Mouse (Mus musculus) neural tube, embryonic 11.5 days (tissue): ENCODE data around the gene Tnrc6a. TPM values are rescaled to one million over a fixed set of nuclear protein-coding genes. Genes with fewer than 3 reads are reported as not detected.
A peak's percentile ranks its signal among the peaks of the same experiment; 100 is the strongest.

ENCODE experiments used
- ATAC-seq: fragments of 200-750 bp; cut with Nextera tagmentation; 2 replicates; pipeline ENCODE4 v1.8.0; 2017; ENCODE audit warnings: moderate number of reproducible peaks, mild to moderate bottlenecking, moderate TSS enrichment, moderate library complexity; ENCODE audit not compliant: insufficient read depth, low FRiP score, low TSS enrichment
- DNase-seq: peaks from one replicate; pipeline ENCODE4 v3.0.0-alpha.2; 2015; ENCODE audit warnings: low spot score
- H3K27ac ChIP-seq: fragments of 300-500 bp; sonication (generic); 2 replicates; pipeline ENCODE4 v1.5.1; 2014; ENCODE audit warnings: low read depth, mild to moderate bottlenecking, low read length
- H3K27me3 ChIP-seq: fragments of 300-500 bp; sonication (generic); 2 replicates; pipeline ENCODE4 v1.6.1; 2014; ENCODE audit warnings: mild to moderate bottlenecking, low read length, mixed read lengths; ENCODE audit not compliant: control insufficient read depth, insufficient read depth
- H3K36me3 ChIP-seq: fragments of 300-500 bp; sonication (generic); 2 replicates; pipeline ENCODE4 v1.6.1; 2014; ENCODE audit warnings: mild to moderate bottlenecking, low read length, moderate library complexity, mixed read lengths; ENCODE audit not compliant: control insufficient read depth, insufficient read depth
- H3K4me1 ChIP-seq: fragments of 300-500 bp; sonication (generic); 2 replicates; pipeline ENCODE4 v1.6.1; 2014; ENCODE audit warnings: low read length, mixed read lengths; ENCODE audit not compliant: control insufficient read depth, insufficient read depth
- H3K4me2 ChIP-seq: fragments of 300-500 bp; sonication (generic); 2 replicates; pipeline ENCODE4 v1.6.1; 2014; ENCODE audit warnings: low read depth, mild to moderate bottlenecking, moderate library complexity
- H3K4me3 ChIP-seq: fragments of 300-500 bp; sonication (generic); 2 replicates; pipeline ENCODE4 v1.5.1; 2014; ENCODE audit warnings: low read depth, low read length
- H3K9ac ChIP-seq: fragments of 300-500 bp; sonication (generic); 2 replicates; pipeline ENCODE4 v1.6.1; 2014; ENCODE audit warnings: mild to moderate bottlenecking, low read length
- H3K9me3 ChIP-seq: fragments of 300-500 bp; sonication (generic); 2 replicates; pipeline ENCODE4 v1.6.1; 2016; ENCODE audit warnings: low read length; ENCODE audit not compliant: control insufficient read depth
- WGBS: fragments of 180-500 bp; shearing (Covaris S2); extraction: QIAGEN DNeasy Blood & Tissue Kit; methylation state at CpG from one replicate; pipeline ENCODE4 v1.1.7; 2014; 5-methylcytosine and 5-hydroxymethylcytosine counted together
- polyA plus RNA-seq: library from polyadenylated mRNA; unstranded; fragments of >200 nt; fragmentation: Nextera tagmentation; extraction: Ambion mirVana; gene quantifications from 2 replicates; pipeline ENCODE4 v1.2.1, GENCODE M21; 2014

Gene Tnrc6a
- polyA plus RNA-seq, 1 experiment from 2014 or later, result 46.2 TPM

DNA sequence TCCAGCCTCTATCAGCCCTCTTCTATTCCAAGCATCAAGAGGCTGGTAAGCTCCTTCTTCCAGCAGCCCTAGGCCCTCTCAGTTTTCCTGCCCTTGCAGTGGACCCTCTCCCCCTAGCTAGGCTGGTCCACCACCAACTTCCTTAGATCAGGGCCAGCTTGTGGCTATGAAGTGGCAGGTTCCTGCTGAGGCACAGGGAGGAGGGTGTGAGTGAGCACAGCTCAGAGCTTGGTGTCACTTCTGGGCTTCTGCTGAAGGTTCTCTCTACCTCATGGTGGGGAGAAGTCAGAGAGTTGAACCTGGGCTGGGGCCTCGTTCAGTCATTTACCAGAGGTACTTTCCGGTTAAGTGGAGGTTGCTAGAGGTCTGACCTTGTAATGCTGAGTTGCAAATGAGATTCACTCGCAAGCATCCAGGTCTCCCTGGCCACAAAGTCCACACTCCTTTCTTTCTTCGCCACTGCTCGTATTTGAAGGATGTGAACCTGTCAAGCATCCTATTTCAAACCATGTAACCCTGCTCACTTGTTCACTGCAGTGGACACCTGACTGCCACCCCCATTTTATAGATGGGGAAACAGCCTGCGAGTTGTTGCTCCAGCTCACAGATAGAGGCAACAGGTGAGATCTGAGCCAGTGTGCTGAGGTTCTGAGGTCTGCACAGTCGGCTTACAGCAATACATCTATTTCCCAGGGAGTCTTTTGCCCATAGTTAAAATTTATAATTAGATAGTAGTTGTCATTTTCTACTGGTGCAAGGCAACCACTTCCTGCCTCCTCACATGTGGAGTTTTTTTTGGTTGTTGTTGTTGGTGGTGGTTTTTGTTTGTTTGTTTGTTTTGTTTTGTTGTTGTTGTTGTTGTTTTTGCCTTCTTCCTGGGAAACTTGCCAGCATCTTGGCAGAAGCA lies 94.0 kb downstream of the Tnrc6a start:
- H3K27ac ChIP-seq, result no peak overlapping the region
- WGBS, result 77% methylated on average over 7 of the region's 7 CpGs
- H3K4me1 ChIP-seq, result no peaks in the 10 kb centered on the region
- no peak overlapping the region for H3K4me3 ChIP-seq
- ATAC-seq, result no peak
- no peaks in the 10 kb centered on the region for H3K9me3 ChIP-seq
- DNase-seq, result no peak
- no peaks in the 10 kb centered on the region for H3K27me3 ChIP-seq
- H3K9ac ChIP-seq, result no peak overlapping the region
- no peak overlapping the region for H3K4me2 ChIP-seq
- H3K36me3 ChIP-seq, result no peaks in the 10 kb centered on the region

GRCm38 (mm10) chr7:123218620-123219019 lies 94.9 kb downstream of the Tnrc6a start:
- Histone ChIP-seq H3K4me1 (no peaks in the 10 kb centered on the region), H3K4me2 (no peak overlapping the region), H3K4me3 (no peak overlapping the region), H3K9ac (no peak overlapping the region), H3K36me3 (no peaks in the 10 kb centered on the region), H3K9me3 (no peaks in the 10 kb centered on the region), H3K27ac (no peak overlapping the region), H3K27me3 (no peaks in the 10 kb centered on the region)
- ATAC-seq (no peak), DNase-seq (no peak)
- WGBS, result 35% methylated on average over 6 of the region's 6 CpGs

GRCm38 (mm10) chr7:123219781-123220632 lies 96.3 kb downstream of the Tnrc6a start:
- ATAC-seq (no peak), DNase-seq (no peak)
- Histone ChIP-seq H3K9ac (no peak overlapping the region), H3K27ac (no peak overlapping the region), H3K4me1 (no peaks in the 10 kb centered on the region), H3K9me3 (no peaks in the 10 kb centered on the region), H3K36me3 (no peaks in the 10 kb centered on the region), H3K4me3 (no peak overlapping the region), H3K27me3 (no peaks in the 10 kb centered on the region), H3K4me2 (no peak overlapping the region)
- 68% methylated on average over 13 of the region's 13 CpGs for WGBS

DNA sequence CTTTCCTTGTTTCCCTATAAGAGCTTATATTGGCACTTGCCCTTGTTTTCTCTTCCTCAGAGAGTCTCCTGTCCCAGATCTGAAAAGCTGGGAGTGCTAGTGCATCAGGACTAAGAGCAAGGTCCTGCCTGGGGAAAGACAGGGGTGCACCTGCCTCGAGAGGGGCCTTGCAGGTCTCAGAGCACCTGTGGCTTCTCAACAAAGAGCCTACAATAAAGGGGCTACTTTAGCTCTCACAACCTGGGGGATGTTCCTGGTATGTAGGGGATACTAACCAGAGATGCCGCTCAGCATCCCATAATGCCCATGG lies 96.9 kb downstream of the Tnrc6a start:
- H3K4me3 ChIP-seq, result no peak overlapping the region
- no peak for ATAC-seq
- no peaks in the 10 kb centered on the region for H3K36me3 ChIP-seq
- no peak for DNase-seq
- H3K9me3 ChIP-seq, result no peaks in the 10 kb centered on the region
- no peak overlapping the region for H3K27ac ChIP-seq
- H3K9ac ChIP-seq, result no peak overlapping the region
- H3K27me3 ChIP-seq, result no peaks in the 10 kb centered on the region
- H3K4me1 ChIP-seq, result no peaks in the 10 kb centered on the region
- no peak overlapping the region for H3K4me2 ChIP-seq
- 79% methylated on average over 2 of the region's 2 CpGs for WGBS

DNA sequence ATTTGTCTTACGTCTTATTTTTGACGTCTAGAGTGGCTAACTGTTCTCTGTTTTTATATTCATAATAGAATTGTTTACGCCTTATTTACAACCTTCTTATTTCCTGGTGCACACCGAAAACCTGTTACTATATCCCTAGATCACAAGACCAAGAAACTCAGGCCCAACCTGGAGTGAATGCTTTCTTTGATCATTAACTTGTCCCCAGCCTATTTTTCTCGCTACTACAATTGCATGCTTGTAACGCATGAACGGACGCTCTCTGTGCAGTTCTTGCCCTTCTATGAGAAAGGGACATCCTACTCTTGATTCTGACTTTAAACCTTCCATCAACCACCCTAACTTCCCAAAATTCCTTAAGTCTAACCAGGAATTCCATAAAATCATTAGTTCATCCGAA lies 100.4 kb downstream of the Tnrc6a start:
- H3K4me2 ChIP-seq, result no peak overlapping the region
- no peak overlapping the region for H3K9ac ChIP-seq
- H3K36me3 ChIP-seq, result no peaks in the 10 kb centered on the region
- H3K27ac ChIP-seq, result no peak overlapping the region
- no peaks in the 10 kb centered on the region for H3K9me3 ChIP-seq
- DNase-seq (no peak), ATAC-seq (no peak)
- H3K4me1 ChIP-seq, result no peaks in the 10 kb centered on the region
- H3K4me3 ChIP-seq, result no peak overlapping the region
- WGBS, result 87% methylated on average over 9 of the region's 9 CpGs
- no peaks in the 10 kb centered on the region for H3K27me3 ChIP-seq

GRCm38 (mm10) chr7:123225159-123225558 lies 101.5 kb downstream of the Tnrc6a start:
- 84% methylated on average over 4 of the region's 4 CpGs for WGBS
- no peak for ATAC-seq
- H3K9me3 ChIP-seq, result no peaks in the 10 kb centered on the region
- no peak overlapping the region for H3K4me3 ChIP-seq
- no peaks in the 10 kb centered on the region for H3K27me3 ChIP-seq
- no peaks in the 10 kb centered on the region for H3K36me3 ChIP-seq
- DNase-seq, result no peak
- no peaks in the 10 kb centered on the region for H3K4me1 ChIP-seq
- H3K4me2 ChIP-seq, result no peak overlapping the region
- H3K9ac ChIP-seq, result no peak overlapping the region
- H3K27ac ChIP-seq, result no peak overlapping the region

- Histone ChIP-seq H3K4me2 (no peak overlapping the region), H3K27ac (no peak overlapping the region), H3K4me3 (no peak overlapping the region), H3K9ac (no peak overlapping the region), H3K27me3 (no peaks in the 10 kb centered on the region), H3K4me1 (no peaks in the 10 kb centered on the region), H3K9me3 (no peaks in the 10 kb centered on the region), H3K36me3 (no peaks in the 10 kb centered on the region)
- DNase-seq, result peak; percentile 29
- WGBS, result 28% methylated on average over 4 of the region's 4 CpGs
- ATAC-seq, result no peak
These were observed 111.8 kb downstream of the Tnrc6a start for GRCm38 (mm10) chr7:123235449-123235848.

DNA sequence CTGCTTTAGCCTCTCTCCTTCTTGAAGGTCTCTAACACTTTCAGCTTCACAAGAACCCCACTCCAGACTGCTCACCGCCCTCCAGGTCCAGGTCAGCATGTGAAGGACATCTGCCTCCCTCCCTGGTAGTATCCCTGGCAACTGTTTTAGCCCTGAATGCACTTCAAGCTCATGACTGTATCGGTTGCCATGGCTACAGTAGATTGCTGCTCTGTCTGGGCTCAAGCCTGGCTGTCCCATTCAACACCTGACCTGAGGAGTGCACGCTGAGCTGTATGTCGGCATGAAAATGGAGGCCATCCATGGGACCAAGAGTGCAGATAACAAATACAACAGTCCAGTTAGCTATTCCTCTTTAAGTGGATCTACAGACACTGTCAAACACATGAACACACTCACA lies 114.9 kb downstream of the Tnrc6a start:
- ATAC-seq (peak; percentile 20; the same call in 1 of the 2 replicates), DNase-seq (no peak)
- H3K27me3 ChIP-seq, result no peaks in the 10 kb centered on the region
- no peaks in the 10 kb centered on the region for H3K36me3 ChIP-seq
- H3K27ac ChIP-seq, result no peak overlapping the region
- no peak overlapping the region for H3K4me2 ChIP-seq
- no peak overlapping the region for H3K4me3 ChIP-seq
- no peaks in the 10 kb centered on the region for H3K4me1 ChIP-seq
- 73% methylated on average over 4 of the region's 4 CpGs for WGBS
- H3K9me3 ChIP-seq, result no peaks in the 10 kb centered on the region
- H3K9ac ChIP-seq, result no peak overlapping the region
